Mouse (Mus musculus): ENCODE measurements around the gene Fbxw4.

DNA sequence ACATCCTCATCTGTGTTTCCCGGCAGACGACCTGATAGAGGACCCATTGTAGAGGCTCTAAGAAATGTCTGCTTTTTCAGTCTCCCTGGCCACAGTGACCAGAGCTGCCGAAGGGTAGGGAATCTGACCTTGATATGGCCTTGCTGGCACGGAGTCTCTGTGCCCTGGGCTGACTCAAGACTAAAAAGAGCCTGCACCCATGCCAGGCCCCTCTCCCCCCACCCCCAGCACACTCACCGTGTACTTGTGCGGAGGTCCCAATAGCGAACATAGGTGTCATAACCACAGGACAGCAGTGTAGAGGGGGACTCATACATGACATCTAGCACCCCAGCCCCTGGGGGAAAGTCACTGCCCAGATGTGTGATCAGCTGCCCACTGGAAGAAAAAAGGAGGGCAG is 80.7 kb downstream of the Fbxw4 start:
- TF ChIP-seq POLR2A (IDR thresholded peaks at IDR 0.05; ENCODE audit: insufficient read depth, low read depth, low read length) (no peak), CTCF (IDR thresholded peaks at IDR 0.05) (no peak)

All from heart, adult 2 months (tissue).